Mouse (Mus musculus) kidney, embryonic 16.5 days (tissue): ENCODE data around the gene Taar2. TPM values are rescaled to one million over a fixed set of nuclear protein-coding genes. Genes with fewer than 3 reads are reported as not detected.

Source experiments
- ATAC-seq: fragments of 200-750 bp; cut with Nextera tagmentation; 2 replicates; pipeline ENCODE4 v1.8.0; 2017; ENCODE audit warnings: moderate TSS enrichment; ENCODE audit not compliant: low FRiP score, low TSS enrichment
- H3K27ac ChIP-seq: fragments of 300-500 bp; sonication (generic); 2 replicates; pipeline ENCODE4 v1.5.1; 2014; ENCODE audit warnings: low read length
- H3K27me3 ChIP-seq: fragments of 300-500 bp; sonication (generic); 2 replicates; pipeline ENCODE4 v1.6.1; 2014; ENCODE audit warnings: low read length, control low read depth, mixed read lengths; ENCODE audit not compliant: insufficient read depth
- H3K36me3 ChIP-seq: fragments of 300-500 bp; sonication (generic); 2 replicates; pipeline ENCODE4 v1.6.1; 2014; ENCODE audit warnings: low read length, control low read depth, mixed read lengths; ENCODE audit not compliant: insufficient read depth
- H3K4me1 ChIP-seq: fragments of 300-500 bp; sonication (generic); 2 replicates; pipeline ENCODE4 v1.6.1; 2014; ENCODE audit warnings: low read length, control low read depth, mixed read lengths; ENCODE audit not compliant: insufficient read depth
- H3K4me2 ChIP-seq: fragments of 300-500 bp; sonication (generic); replicated peaks from 2 replicates; pipeline ENCODE4 v1.6.1; 2014; ENCODE audit warnings: low read depth, low read length
- H3K4me3 ChIP-seq: fragments of 300-500 bp; sonication (generic); 2 replicates; pipeline ENCODE4 v1.5.1; 2014; ENCODE audit warnings: mild to moderate bottlenecking, low read length
- H3K9ac ChIP-seq: fragments of 300-500 bp; sonication (generic); replicated peaks from 2 replicates; pipeline ENCODE4 v1.6.1; 2014; ENCODE audit warnings: low read length
- H3K9me3 ChIP-seq: fragments of 300-500 bp; sonication (generic); 2 replicates; pipeline ENCODE4 v1.6.1; 2016; ENCODE audit warnings: low read length, control low read depth
- WGBS: fragments of 180-500 bp; shearing (Covaris S2); extraction: QIAGEN DNeasy Blood & Tissue Kit; methylation state at CpG from one replicate; pipeline ENCODE4 v1.1.7; 2014; 5-methylcytosine and 5-hydroxymethylcytosine counted together
- polyA plus RNA-seq: library from polyadenylated mRNA; unstranded; fragments of >200 nt; fragmentation: Nextera tagmentation; extraction: Ambion mirVana; gene quantifications from 2 replicates; pipeline ENCODE4 v1.2.1, GENCODE M21; 2015

The Taar2 gene
- polyA plus RNA-seq, 1 experiment from 2014 or later, result not detected

DNA sequence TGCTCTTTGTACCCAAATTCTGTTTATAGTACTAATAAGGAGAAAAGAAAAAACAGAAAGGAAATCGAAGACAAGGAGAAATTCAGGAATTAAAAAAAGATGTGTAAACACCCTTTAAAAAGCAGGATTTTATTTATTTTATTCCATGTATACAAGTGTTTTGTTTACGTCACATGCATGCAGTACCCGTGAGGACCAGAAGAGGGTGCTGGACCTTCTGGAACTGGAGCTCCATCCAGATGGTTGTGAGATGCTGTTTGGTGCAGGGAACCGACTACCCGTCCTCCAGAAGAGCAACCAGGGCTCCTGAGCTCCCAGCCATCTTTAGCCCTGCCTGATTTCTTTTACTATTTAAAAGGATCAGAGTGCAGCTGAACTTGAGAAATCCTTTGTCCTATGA is 4.1 kb downstream of the Taar2 start:
- no peaks in the 10 kb centered on the region for H3K36me3 ChIP-seq
- no peak for ATAC-seq
- no peak overlapping the region for H3K9ac ChIP-seq
- H3K4me3 ChIP-seq, result no peak overlapping the region
- H3K27ac ChIP-seq, result no peak overlapping the region
- no peaks in the 10 kb centered on the region for H3K9me3 ChIP-seq
- H3K4me1 ChIP-seq, result no peaks in the 10 kb centered on the region
- H3K27me3 ChIP-seq, result no peaks in the 10 kb centered on the region
- H3K4me2 ChIP-seq, result no peak overlapping the region
- 80% methylated on average over 5 of the region's 5 CpGs for WGBS

DNA sequence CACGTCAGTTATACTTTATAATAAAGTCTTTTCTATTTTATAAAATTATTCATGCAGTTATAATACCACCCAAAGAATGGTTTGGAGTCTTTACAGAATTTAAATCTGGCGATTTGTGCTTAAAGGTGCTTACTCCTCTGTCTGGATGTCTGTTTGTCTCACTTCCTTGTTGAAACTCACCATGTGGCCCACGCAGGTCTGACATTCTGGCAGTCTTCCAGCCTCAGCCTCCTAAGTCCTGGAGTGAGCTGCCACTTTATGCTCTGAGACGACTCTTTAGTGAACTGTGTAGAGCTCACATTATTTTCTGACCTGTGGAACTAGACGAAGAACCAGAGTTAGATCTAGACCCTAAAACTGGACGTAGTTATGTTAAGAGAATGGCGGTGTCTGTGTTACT is 9.7 kb downstream of the Taar2 start:
- Histone ChIP-seq H3K36me3 (no peaks in the 10 kb centered on the region), H3K9ac (no peak overlapping the region), H3K27me3 (no peaks in the 10 kb centered on the region), H3K4me2 (no peak overlapping the region), H3K27ac (no peak overlapping the region), H3K4me3 (no peak overlapping the region), H3K4me1 (0 out of 2 replicates have a peak, but pooled peaks cover 2% of the 10 kb centered on the region), H3K9me3 (no peaks in the 10 kb centered on the region)
- no peak for ATAC-seq
- 63% methylated on average over 7 of the region's 7 CpGs for WGBS

- 89% methylated on average over 16 of the region's 16 CpGs for WGBS
- no peak for ATAC-seq
Measured at GRCm38 (mm10) chr10:23949508-23950005, 11.2 kb downstream of the Taar2 start, which contains the start of gene Taar3. Taar3 (plus strand) TSS chr10:23949558.

GRCm38 (mm10) chr10:23951714-23952113 is 13.3 kb downstream of the Taar2 start:
- H3K9me3 ChIP-seq, result no peaks in the 10 kb centered on the region
- H3K27me3 ChIP-seq, result no peaks in the 10 kb centered on the region
- no peak for ATAC-seq
- H3K4me1 ChIP-seq, result 0 out of 2 replicates have a peak, but pooled peaks cover 2% of the 10 kb centered on the region
- no peaks in the 10 kb centered on the region for H3K36me3 ChIP-seq
- 81% methylated on average over 6 of the region's 6 CpGs for WGBS
- H3K4me3 ChIP-seq, result no peak overlapping the region
- H3K4me2 ChIP-seq, result no peak overlapping the region
- no peak overlapping the region for H3K27ac ChIP-seq
- no peak overlapping the region for H3K9ac ChIP-seq

More at GRCm38 (mm10) chr10:23949508-23950005, 11.2 kb downstream of the Taar2 start, which contains the start of gene Taar3:
- no peak within 1 kb of the TSS for H3K4me2 ChIP-seq
- H3K27ac ChIP-seq, result no peak within 1 kb of the TSS
- no peak within 1 kb of the TSS for H3K9ac ChIP-seq
- H3K9me3 ChIP-seq, result no peaks in the 10 kb centered on the region
- H3K27me3 ChIP-seq, result no peaks in the 10 kb centered on the region
- H3K4me1 ChIP-seq, result 0 out of 2 replicates have a peak, but pooled peaks cover 2% of the 10 kb centered on the region
- no peaks in the 10 kb centered on the region for H3K36me3 ChIP-seq
- no peak within 1 kb of the TSS for H3K4me3 ChIP-seq

GRCm38 (mm10) chr10:23959071-23959470 is 20.7 kb downstream of the Taar2 start:
- Histone ChIP-seq H3K4me2 (no peak overlapping the region), H3K4me1 (peaks cover 6% of the 10 kb centered on the region; the same call in 1 of the 2 replicates), H3K27me3 (no peaks in the 10 kb centered on the region), H3K4me3 (no peak overlapping the region), H3K9ac (no peak overlapping the region), H3K27ac (no peak overlapping the region), H3K9me3 (no peaks in the 10 kb centered on the region), H3K36me3 (no peaks in the 10 kb centered on the region)
- 21% methylated on average over 3 of the region's 3 CpGs for WGBS
- ATAC-seq, result peak; percentile 59; the same call in 1 of the 2 replicates

- Histone ChIP-seq H3K27ac (no peak within 1 kb of the TSS), H3K27me3 (no peaks in the 10 kb centered on the region), H3K36me3 (no peaks in the 10 kb centered on the region), H3K9ac (no peak within 1 kb of the TSS), H3K4me2 (no peak within 1 kb of the TSS), H3K4me1 (peaks cover 16% of the 10 kb centered on the region; the same call in 1 of the 2 replicates), H3K4me3 (no peak within 1 kb of the TSS), H3K9me3 (no peaks in the 10 kb centered on the region)
- no peak for ATAC-seq
- 94% methylated on average over 13 of the region's 13 CpGs for WGBS
Measured at GRCm38 (mm10) chr10:23960444-23960915, 22.1 kb downstream of the Taar2 start, which contains the start of gene Taar4. Taar4 (plus strand) TSS chr10:23960494.

GRCm38 (mm10) chr10:23963444-23963843 is 25.1 kb downstream of the Taar2 start:
- no peak for ATAC-seq
- Histone ChIP-seq H3K36me3 (no peaks in the 10 kb centered on the region), H3K4me1 (peaks cover 16% of the 10 kb centered on the region), H3K9ac (no peak overlapping the region), H3K9me3 (no peaks in the 10 kb centered on the region), H3K27me3 (no peaks in the 10 kb centered on the region), H3K27ac (no peak overlapping the region), H3K4me3 (no peak overlapping the region), H3K4me2 (no peak overlapping the region)
- 22% methylated on average over 3 of the region's 3 CpGs for WGBS

DNA sequence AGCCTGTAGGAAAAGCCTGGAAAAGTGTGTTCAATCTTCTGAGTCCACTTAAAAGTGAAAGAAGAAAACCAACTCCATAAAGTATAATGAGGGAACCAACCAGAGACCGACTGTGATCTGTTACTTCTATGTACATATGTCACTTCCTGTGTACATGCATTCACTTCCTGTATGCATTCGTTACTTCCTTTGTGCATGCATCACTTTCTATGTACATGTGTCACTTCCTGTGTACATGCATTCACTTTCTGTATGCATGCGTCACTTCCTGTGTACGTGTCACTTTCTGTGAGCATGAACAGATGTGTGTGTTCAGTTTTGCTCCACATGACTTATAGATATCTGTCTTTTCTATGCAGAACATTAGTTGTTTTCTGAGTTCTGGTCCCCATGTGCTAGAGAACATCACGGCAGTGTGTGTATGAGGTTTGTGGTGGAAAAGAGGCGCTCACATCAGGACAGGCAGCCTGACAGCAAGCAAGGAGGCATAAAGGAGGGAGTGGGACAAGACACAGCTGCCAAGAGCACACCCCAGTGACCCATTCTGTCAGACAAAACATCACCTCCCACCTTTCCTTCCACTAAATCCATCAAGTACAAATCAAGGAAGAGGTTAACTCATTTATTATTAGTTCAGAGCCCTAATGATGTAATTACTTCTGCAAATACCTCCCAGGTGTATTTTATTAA is 26.7 kb downstream of the Taar2 start:
- Histone ChIP-seq H3K9ac (no peak overlapping the region), H3K4me2 (no peak overlapping the region), H3K4me3 (no peak overlapping the region), H3K27ac (no peak overlapping the region), H3K4me1 (peaks cover 13% of the 10 kb centered on the region), H3K9me3 (no peaks in the 10 kb centered on the region), H3K36me3 (no peaks in the 10 kb centered on the region), H3K27me3 (no peaks in the 10 kb centered on the region)
- 52% methylated on average over 6 of the region's 6 CpGs for WGBS
- peak; percentile 66; the same call in 1 of the 2 replicates for ATAC-seq

GRCm38 (mm10) chr10:23970656-23971165 is 32.3 kb downstream of the Taar2 start, which contains the start of gene Taar5:
Taar5 (plus strand) TSS chr10:23970706.
- Histone ChIP-seq H3K27me3 (no peaks in the 10 kb centered on the region), H3K36me3 (no peaks in the 10 kb centered on the region), H3K27ac (no peak within 1 kb of the TSS), H3K9ac (no peak within 1 kb of the TSS), H3K4me1 (no peaks in the 10 kb centered on the region; the same call in 1 of the 2 replicates), H3K4me3 (no peak within 1 kb of the TSS), H3K4me2 (no peak within 1 kb of the TSS), H3K9me3 (no peaks in the 10 kb centered on the region)
- WGBS, result 88% methylated on average over 11 of the region's 11 CpGs
- no peak for ATAC-seq

- ATAC-seq, result no peak
- no peaks in the 10 kb centered on the region for H3K36me3 ChIP-seq
- no peak overlapping the region for H3K9ac ChIP-seq
- H3K27me3 ChIP-seq, result no peaks in the 10 kb centered on the region
- WGBS, result 89% methylated on average over 5 of the region's 5 CpGs
- H3K4me2 ChIP-seq, result no peak overlapping the region
- no peak overlapping the region for H3K27ac ChIP-seq
- H3K4me3 ChIP-seq, result no peak overlapping the region
- H3K9me3 ChIP-seq, result no peaks in the 10 kb centered on the region
- no peaks in the 10 kb centered on the region; the same call in 1 of the 2 replicates for H3K4me1 ChIP-seq
Measured at GRCm38 (mm10) chr10:23971256-23971655, 32.9 kb downstream of the Taar2 start.
